Mouse (Mus musculus) urinary bladder, adult 18-20 months (tissue): ENCODE results near the gene Rpusd2.
"Not testable (repeated sequence)": the region's sequence is repeated elsewhere in the genome, so short reads cannot be mapped to it uniquely, and the experiment has no call there.

ENCODE experiments used
- DNase-seq, 2 experiments: peaks; one replicate each; pipeline ENCODE4 v3.0.0; 2022; ENCODE audit warnings: low spot score in 2 of 2, mixed read lengths in 2 of 2

The Rpusd2 gene

DNA sequence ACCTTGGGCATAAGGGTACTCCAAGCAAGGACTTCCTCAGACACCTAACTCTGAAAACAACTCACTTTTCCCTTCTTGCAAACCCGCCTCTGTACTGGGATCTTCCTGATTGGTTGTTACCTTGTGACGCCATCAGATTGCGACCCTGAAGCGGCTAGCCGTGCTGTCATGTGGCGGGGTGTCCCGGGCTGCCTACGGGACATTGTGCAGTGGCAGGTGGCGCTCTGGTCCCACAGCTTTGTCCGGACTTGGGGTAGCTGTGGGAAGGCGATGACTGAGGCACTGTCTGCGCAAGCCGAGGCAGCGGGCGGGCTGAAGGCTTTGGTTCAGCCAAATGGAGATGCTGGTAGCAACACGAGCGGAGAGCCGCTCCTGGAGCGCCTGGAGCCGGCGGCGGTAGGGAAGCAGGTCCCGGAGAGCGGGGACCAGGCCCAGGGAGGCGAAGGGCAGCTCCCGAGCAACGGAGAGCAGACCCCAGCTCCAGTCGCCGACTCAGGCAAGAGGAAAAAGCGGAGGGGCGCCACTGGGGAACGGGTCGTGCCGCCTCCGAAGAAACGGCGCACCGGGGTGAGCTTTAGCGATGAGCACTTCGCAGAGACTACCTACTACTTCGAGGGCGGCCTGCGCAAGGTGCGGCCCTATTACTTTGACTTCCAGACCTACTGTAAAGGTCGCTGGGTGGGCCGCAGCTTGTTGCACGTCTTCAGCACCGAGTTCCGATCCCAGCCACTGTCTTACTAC lies at the start of gene Rpusd2:
Gene Rpusd2, plus strand, starts transcription at position 135 of the 741 bp plus-strand sequence.
- DNase-seq, result peak; percentile 79 to 88

DNA sequence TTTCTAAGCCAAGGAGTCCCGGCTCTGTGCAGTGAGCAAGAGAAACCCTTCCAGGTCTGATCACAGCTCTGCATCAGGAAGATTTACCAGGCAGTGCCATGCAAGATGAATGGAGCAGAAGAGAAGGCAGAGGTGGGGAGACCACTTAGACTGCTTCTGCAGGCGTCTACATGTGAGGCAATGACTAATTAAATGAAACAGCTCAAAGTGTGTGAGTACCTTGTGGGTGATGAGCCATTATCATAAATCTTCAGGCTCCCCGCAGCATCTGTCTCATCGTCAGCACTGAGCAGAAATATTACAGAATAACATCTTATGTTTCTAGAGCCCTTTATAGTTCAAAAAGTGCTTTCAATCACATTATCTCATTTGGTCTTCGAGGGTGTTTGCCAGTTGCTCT lies 39.1 kb upstream of the Rpusd2 start:
- no peak for DNase-seq

DNA sequence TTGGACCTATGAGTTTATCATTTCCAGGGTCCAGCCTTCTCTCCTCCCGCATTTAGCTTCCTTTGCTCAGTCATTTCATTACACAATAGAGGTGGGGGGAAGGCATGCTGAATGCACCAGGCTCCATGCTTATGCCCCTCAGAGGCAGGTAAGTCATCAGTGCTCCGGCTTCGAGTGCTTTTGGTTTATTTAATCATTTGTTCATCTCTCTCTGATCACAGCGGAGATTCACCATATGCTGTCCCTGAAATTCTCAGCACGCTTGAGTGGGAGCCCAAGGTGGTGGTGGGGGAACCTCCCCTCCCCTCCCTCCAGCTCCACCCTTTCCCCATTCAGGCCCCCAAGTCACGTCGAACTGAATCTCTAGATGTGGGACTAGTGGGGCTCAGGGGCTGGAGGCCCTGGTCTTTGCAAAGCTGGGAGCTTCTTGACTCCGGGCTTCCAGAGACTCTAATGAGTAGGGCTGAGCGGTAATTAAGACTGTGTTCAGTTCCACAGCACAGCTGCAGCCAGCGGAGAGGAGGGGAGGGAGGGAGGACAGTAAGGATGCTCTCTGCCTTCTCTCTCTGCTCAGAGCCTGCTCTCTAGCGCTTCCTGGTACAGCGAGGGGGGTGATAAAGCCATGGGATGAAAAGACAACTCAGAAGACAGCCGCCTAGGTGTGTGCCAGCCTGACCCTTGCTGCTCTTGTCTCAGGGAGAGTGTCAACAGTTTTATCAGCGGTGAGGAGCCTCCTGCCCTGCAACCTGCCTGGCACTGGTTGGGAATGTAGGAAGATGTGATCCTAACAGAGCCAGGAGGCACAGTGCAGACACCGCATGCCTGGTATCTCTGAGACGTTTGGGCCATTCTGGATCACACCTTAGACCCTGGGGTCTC lies 38.4 kb upstream of the Rpusd2 start:
- no peak for DNase-seq

DNA sequence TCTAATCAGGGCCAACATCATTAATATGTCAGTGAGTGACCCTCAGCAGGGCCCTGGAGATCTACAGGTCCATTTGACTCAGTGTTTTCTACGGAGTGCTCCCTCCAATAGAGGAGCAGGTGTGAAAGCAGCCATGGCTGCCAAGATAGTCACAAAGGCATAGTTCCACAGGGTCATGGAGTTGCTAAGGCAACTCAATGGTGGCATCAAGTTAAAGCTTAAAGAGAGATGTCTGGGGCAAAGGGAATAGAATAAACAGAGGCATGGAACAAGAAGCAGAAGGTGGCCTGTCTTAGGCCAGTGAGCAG lies 37.8 kb upstream of the Rpusd2 start:
- no peak for DNase-seq

DNA sequence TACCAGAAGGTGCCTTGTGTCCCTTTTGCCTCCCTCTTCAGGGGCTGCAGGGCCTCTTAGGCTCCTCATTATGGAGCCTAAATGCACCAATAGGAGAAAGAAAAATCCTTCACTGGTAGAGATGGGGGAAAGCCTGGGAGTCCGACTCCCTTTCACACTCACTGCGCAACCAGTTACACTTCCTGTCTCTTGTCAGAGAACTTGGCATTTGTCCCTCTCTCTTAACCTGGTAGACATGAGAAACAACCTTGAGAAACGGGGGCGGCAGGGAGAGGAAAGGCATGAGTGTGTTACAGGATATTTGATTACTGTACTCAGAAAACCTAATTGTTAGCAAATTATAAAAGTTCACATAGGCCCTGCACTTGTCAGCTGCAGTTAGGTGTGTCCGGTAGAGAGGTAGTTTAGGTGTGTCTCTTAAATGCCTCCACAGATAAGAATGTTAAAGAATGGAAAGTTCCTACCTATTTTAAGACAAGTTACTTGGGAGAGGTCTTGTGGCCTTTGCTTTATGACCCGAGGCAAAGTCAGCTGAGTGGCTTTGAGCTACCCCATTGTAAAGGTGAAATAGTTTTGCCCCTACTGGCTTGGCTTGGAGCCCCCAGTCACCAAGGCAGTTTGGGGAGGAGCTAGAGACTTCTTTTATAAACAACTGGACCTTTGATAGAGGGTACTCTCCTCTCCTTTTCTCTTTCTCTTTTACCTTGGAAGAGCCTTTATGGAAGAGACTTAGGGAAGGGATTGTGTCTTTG lies 36.3 kb upstream of the Rpusd2 start:
- no peak for DNase-seq

DNA sequence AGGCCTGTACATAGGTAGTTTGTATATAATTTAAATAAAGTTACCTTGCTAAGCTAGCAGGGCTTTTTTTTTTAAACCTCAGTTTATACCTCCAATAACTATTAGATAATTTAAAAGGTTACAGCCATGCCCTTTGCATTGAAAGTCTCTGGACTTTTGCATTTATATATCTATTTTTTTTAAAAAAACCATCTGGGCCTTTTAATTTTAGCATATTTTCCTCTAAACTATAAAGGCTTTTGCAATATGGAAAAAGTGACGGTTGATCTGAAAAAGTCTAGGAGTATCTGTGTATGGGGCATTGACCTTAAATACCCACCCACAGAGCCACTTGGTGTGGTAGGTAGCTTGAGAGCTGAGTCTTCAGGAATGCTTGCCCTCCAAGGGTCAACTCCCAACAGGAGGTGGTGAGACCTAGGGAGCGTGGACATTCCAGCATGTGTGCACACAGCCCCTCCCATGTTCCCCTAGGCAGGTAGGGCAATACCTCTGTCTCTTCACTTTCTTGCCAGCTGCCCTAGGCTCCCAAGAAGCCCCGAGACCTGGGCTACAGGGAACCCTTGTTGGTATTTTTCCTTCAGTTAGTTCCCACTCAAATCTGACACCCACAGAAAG lies 35.5 kb upstream of the Rpusd2 start:
- no peak for DNase-seq

DNA sequence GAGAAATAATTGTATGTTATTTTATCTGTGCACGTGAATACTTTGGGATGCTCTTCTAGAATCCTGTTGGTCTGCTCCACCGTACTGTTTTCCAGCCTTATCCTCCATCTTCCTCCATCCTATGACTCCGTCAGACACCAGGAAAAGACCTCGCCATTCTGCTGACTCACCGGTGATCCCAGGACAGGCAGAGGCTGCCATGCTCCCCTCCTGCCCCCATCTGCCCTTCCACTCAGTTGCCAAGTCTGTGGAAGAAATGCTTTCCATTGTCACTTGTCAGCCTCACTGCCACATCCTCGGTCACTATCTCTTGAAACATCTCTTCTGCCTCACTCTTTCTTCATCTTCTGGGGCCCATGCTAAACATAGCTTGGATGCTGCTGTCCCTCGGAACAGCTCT lies 27.7 kb upstream of the Rpusd2 start:
- DNase-seq, result no peak

DNA sequence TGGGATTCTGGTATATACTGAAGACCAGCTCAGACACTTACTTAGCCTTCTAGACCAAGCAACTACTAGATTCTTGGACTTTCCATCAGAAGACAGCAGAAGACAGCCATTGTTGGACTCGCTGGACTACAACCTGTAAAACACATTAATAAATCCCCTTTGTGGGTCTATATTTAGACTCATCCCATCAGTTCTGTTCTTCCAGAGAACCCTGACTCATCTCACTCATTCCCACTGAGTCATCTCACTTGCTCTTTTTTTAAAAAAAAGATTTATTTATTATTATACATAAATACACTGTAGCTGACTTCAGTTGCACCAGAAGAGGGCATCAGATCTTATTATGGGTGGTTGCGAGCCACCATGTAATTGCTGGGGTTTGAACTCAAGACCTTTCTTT lies 25.2 kb upstream of the Rpusd2 start:
- no peak for DNase-seq

DNA sequence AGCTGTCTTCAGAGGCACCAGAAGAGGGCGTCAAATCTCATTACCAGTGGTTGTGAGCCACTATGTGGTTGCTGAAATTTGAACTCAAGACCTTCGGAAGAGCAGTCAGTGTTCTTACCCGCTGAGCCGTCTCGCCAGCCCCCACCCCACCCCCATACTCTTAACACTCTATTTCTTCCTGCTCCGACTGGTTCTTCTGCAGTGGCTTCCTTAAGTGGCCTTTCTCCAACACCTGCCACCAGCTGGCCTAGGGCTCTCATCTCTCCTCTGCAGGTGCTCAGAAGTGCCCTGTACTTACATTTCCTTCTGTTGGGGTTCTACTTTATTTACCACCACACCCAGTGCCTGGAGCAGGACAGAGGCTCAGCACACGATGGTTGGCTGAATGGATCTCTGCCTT lies 19.6 kb upstream of the Rpusd2 start:
- DNase-seq, result no peak

DNA sequence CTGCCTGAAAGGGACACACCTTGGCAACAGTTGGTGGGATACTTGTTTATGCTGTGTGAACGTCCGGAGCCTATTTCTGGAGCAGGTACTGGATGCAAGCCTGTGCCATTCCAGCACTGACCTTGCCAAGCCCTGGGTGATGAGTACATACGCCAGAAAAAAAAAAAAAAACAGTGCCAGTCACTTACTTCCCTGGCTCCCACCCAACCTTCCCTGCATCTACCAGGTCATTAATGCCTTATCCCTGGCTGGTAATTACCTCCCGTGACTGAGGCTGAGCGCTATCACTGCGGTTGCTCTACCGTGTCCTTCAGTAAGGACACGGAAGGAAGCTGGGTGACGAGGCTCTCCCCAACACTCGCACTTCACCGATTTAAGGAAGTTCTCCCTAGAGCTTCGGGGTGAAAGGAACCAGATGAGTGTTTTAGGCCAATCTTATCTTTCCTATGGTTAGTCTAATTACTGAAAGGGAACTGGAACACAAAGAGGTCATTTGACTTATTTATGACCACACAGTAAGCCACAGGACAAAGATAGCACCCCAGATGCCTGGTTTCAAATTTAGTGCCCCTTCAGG lies 18.9 kb upstream of the Rpusd2 start:
- DNase-seq, result no peak

DNA sequence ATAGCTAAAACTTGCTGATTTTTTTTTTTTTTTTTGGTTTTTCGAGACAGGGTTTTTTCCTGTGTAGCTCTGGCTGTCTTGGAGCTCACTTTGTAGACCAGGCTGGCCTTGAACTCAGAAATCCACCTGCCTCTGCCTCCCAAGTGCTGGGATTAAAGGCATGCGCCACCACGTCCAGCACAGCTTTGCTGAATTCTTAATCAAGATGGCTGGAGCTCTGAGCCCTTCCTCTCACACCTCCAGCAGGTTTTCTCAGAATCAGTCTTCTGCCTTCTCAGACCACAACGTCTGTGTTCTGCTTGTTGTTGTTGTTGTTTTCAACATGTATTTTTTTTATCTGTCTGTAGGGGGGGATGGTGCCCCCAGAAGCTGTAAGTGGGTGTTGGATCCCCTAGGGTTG lies 18.3 kb upstream of the Rpusd2 start:
- not testable (repeated sequence) for DNase-seq

DNA sequence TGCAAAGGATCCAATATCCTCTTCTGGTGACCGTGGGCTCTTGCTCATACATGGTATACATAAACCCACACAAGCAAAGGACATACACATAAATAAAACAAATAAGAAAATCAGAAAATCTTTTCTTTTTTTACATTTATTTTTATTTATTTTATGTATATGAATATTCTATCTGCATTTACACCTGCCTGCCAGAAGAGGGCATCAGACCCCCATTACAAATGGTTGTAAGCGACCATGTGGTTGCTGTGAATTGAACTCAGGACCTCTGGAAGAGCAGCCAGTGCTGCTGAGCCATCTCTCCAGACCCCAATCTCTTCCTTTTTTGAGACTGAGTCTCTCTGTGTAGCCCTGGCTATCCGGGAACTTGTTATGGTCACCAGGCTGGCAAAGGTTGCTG lies 16.9 kb upstream of the Rpusd2 start:
- DNase-seq, result no peak

DNA sequence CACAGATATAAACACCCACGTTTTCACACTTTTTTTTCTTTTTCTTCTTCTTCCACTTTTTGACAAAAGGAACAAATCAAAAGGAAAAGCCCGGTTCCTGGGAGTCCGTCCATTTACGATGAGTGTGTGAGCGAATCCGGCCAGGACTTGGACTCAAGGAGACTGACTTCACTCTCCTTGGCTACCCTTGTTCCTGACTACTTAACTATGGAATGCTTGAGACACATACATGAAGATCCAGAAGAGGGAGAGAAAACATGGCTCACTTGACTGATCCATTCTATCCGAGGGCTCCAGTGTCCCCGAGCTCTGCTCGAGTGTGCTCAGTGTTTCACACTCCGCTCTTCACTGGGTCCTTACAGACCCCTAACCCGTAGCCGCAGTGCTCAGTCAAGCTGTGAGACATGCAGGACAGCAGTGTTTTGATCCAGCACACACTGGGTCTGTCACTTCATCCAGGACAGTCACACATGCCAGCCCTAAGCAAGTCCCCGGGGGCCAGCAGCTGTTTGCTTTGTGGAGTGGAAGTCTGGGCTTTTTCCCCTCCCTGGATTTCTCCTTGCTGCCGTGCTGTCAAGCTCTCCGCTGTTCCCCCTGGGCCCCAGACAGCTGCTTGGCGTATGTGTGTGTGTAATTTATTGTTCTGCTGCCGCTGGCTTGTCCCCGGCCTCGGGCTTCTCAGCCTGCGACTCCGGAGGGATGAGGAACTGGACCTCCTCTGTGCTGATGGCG lies 16.0 kb upstream of the Rpusd2 start:
- DNase-seq, result no peak

DNA sequence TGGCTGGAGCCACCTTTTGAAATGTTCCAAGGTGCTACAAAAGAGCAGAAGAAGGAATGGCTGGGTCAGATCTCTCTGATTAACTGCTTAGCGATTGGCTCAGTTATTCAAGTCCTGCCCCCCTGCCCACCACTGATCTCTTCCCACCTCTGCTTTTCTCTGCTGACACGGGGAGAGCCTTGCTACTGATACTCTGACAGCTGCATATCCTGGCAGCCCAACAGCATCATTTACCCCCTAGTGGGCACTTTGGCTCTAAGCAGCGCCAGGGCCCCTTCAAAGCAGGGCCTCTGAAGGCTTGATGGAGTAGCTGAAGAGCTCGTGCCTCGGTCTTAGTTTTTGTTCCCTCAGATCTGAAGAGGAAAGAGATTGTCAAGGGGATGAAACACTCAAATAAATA lies 15.5 kb upstream of the Rpusd2 start:
- no peak for DNase-seq

DNA sequence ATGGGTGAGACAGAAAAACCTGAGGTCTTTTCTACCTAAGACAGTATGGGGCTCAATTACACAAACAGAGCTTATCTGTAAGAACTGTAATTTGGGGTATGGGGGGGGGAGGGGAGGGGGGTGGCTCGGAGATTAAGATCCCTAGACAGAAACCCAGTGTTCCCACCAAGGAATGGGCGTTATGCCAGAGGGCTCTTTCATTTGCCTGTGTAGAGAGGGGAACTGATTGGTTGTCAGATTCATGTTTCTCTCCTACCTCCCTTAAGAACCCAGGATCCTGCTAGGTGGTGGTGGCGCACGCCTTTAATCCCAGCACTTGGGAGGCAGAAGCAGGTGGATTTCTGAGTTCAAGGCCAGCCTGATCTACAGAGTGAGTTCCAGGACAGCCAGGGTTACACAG lies 15.1 kb upstream of the Rpusd2 start:
- no peak for DNase-seq

DNA sequence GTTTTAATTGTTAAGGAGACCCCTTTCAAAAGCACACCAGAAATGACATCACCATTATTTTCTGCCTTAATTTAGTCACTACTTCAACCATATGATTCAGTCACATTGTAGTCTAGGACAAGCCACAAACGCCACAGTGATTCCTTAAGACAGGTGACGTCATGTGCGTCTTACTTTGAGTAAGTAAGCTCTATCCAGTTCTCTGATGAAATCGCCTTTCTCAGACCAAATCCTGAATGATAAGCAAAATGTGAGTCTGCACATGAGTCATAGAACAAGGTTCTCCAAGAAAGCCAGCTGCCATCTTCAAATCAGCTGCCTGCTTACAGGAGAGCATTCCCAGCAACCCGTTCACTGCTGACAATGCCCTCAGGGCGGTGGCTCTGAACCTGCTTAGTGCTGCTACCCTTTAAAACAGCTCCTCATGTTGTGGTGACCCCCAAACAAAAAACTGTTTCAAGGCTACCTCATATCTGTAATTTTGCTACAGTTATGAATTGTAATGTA lies 11.4 kb upstream of the Rpusd2 start:
- DNase-seq, result no peak

DNA sequence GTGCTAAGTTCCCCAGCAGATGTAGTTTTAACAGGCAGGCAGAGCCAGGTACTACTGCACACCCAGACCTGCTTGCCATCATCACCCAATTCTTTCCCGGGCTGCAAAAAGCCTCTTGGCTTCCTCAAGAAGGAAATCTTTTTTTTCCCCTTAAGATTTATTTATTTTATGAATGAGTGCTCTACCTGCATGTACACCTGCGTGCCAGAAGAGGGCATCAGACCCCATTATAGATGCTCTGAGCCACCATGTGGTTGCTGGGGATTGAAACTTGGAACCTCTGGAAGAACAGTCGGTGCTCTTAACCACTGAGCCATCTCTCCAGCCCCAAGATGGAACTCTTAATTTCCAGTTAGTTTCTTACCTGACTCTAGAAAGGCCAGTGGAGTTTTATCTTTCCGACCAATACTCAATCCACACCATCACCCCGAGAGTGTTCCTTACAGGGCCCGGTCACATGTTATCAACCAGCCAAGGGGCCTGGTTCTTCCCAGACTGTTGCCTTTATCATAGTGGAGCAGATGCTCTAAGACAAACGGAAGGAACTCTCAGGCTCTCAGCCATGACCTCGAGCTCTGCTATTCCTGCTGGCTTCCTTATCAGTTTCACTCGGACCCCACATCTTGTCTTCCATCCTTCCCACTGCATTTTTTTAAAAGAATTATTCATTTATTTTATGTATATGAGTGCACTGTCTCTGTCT lies 9.9 kb upstream of the Rpusd2 start:
- no peak for DNase-seq

DNA sequence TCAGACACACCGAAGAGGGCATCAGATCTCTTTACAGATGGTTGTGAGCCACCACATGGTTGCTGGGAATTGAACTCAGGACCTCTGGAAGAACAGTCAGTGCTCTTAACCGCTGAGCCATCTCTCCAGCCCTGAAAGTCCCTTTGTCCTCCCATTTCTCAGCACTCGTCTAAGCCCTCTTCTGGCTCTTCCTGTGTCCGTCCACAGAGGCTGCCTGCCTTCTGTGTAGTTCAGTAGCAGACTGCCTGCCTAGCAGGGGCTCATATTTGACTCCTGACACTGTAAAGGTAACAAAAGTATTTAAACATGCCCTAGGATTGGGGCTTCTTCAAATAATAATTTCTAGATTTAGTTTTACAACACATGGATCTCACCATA lies 9.4 kb upstream of the Rpusd2 start:
- DNase-seq, result no peak

DNA sequence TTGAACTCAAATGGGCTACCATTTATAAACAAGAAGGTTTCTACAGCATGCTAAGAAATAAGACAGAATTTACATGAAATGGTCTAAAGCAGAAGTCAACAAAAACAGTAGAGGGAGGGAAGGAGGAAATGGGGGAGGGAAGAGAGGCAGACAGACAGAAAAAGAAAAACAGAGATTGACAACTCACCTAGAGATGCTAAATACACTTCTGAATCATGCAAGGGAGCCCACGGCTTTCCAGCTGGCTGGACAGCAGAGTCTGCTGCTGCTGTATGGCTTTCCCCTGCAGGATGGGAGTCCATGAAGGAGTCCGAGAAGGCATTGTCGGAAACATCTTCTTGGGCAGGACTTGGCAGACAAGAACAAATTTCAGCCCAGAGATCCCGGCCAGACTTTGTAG lies 7.6 kb upstream of the Rpusd2 start:
- DNase-seq, result no peak

DNA sequence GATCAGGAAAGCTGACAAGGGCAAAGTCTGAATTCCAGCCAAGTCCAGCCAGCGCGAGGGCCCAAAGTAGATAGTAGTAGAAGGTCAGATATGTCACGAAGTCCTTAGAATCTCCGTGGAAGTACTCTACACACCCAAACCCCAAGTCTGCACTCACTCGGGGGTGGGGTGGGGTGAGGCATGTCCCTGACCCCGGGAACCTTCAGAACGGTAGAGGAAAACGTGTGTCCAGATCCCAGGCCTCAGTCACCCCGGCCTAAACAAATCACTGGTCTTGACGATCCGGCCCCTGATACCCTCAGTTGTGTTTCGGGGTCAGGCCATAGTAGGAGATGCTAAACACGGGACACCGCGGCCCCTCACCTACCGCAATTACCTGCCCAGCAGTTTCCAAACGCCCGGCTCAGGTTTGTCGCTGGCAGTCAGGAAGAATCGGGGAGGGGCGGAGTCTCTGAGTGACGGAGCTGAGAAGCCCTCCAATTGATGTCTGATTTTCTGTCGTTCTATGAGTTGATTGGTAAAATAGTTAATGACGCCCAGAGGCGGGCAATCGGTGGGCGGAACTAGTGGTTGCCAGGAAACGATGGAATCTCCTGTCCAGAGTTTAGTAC lies 5.5 kb upstream of the Rpusd2 start, which contains the start of gene Ccdc32:
Gene Ccdc32, minus strand, starts transcription at position 453 of the 611 bp plus-strand sequence.
- DNase-seq, result peak; percentile 91 to 95
